Mouse (Mus musculus): ENCODE measurements around the gene Rnaseh2c.

Rnaseh2c gene

DNA sequence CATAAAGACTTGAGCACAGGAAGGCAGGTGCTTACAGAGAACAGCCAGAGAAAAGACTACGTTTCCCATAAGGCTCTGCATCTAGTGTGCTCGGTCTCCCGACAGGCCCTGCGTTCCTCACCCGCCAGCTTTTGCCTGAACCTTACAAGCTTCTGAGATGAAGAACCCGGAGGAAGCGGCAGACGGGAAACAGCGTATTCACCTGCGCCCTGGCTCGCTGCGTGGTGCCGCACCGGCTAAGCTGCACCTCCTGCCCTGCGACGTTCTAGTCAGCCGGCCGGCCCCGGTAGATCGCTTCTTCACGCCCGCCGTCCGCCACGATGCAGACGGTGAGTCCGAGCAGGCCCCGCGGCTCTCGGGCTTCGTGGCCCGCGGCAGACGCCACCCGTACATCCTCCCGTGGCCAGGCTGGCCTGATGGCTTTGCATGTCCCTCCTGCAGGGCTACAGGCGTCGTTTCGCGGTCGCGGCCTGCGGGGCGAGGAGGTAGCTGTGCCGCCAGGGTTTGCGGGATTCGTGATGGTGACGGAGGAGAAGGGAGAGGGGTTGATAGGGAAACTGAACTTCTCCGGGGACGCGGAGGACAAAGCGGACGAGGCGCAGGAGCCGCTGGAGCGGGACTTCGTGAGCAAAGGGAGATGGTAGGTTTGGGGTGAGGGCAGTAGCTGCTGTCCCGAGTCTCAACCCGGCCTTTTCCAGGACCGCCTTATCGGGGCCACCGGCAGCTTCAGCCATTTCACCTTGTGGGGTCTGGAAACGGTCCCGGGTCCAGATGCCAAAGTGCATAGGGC, at the start of gene Rnaseh2c:
TSS of gene Rnaseh2c (plus strand) at position 122 of the 790 bp plus-strand sequence.
- DNase-seq (ENCODE audit: low read depth, low spot score): peak; percentile 67

GRCm38 (mm10) chr19:5553802-5554201, 47.9 kb upstream of the Rnaseh2c start:
- DNase-seq (ENCODE audit: low read depth, low spot score): no peak

DNA sequence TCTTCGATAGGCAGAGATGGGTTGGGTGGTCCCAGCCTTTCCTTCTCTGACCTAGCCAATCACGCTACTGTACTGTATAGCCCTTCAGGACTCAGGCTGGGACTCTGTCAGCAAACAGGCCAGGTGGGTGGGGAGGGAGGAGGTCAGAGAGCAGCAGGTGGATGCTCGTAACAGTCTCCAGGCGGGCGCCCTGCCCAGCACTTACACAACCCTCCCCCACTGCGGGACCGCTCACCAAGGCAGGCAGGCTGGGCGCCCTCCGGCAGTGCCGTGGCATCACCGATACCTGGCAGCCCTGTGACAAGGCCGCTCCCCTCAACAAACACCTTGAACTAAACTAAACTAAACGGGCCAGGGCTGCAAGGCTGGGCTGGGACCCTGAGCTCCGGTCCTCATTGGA, 47.5 kb upstream of the Rnaseh2c start:
- no peak for DNase-seq (ENCODE audit: low read depth, low spot score)

GRCm38 (mm10) chr19:5558169-5558568, 43.5 kb upstream of the Rnaseh2c start:
- no peak for DNase-seq (ENCODE audit: low read depth, low spot score)

DNA sequence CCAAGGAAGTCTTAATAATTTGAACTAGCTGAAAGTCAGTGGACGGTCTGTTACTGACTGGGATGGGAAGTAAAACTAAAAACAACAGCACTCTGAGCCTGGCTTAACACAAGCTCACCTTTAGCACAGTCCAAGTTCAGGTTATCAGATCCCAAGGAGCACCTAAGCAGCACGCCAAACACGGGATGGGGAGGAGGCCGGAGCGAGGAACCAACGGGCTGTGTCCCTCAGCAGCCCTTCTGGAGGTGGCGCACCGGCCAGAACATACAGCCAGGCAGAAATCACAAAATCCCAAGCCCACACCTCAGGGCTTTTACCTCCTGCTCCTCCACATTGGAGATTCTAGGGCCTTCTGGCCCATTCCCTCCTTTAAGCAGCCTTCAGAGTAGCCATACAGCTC, 42.9 kb upstream of the Rnaseh2c start:
- DNase-seq (ENCODE audit: low read depth, low spot score): no peak

GRCm38 (mm10) chr19:5559229-5559628, 42.4 kb upstream of the Rnaseh2c start:
- DNase-seq (ENCODE audit: low read depth, low spot score): no peak

DNA sequence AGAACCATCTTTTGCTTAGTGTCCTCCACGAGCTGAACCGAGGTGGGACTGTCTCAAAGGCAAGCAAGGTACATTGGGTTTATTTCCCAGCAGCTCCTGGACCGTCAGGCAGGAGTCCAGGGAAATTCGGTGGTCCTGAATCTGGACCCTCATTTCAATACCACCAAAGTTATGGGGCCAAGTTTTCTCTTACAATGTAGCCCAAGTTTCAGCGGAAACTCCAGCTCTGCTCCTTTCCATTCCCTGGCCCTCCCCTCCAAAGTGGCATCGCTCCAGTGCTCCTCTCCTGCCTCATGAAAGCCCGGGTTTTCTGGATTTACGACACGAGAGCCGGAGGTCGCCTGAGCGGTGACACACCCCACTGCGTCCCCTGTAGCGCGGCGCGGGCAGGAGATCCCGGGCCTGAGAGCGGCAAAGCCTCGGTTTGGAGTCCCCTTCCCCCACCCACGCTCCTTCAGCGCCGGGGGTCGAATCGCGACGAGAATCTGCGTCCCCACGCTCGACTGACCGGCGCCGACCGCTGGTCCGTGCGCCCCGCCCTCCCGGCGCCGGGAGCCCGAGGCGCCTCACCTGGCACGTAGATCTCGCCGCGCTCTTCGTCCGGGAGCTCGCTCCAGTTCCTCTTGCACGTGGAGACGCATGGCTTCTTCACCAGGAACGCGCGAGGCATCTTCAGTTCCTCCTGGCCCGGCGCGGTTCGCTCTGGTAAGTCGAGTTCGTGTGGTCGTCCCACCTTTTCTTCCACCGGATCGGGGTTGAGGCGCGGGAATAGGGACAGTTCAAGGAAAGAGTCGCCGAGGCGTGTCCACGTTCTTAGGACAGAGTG, 41.8 kb upstream of the Rnaseh2c start:
- no peak for DNase-seq (ENCODE audit: low read depth, low spot score)

GRCm38 (mm10) chr19:5560457-5561041, 41.1 kb upstream of the Rnaseh2c start, which contains the start of gene Ovol1:
Gene Ovol1 (minus strand): TSS chr19:5560646.
- no peak for DNase-seq (ENCODE audit: low read depth, low spot score)

DNA sequence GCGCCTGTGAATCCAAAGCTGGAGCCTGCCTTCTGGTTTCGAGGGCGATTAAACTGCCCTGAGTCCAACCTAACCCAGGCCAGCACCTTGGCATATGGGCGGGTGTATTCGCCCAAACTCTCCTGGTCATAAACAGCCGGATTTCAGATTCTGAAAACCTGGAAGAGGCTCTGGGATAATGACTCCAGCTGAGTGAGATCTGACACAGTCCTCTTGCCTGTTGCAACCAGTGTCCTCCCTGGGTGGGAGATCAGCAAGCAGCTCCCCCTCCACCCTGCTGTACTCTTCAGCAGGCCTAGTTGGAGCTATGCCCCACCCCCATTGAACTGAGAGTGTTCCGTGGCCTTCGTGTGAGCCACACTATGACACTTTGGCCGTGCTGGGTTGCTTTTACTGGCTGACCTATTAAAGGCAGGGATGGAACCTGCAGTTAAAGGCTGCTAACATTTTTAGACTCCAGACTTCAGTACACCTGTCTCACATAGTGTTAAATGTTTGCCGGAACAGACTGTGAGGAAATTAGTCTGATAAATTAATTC, 40.4 kb upstream of the Rnaseh2c start:
- no peak for DNase-seq (ENCODE audit: low read depth, low spot score)

GRCm38 (mm10) chr19:5561886-5562285, 39.8 kb upstream of the Rnaseh2c start:
- DNase-seq (ENCODE audit: low read depth, low spot score): no peak

GRCm38 (mm10) chr19:5562776-5563175, 38.9 kb upstream of the Rnaseh2c start:
- DNase-seq (ENCODE audit: low read depth, low spot score): no peak

GRCm38 (mm10) chr19:5566316-5566715, 35.4 kb upstream of the Rnaseh2c start:
- no peak for DNase-seq (ENCODE audit: low read depth, low spot score)

GRCm38 (mm10) chr19:5567180-5567533, 34.5 kb upstream of the Rnaseh2c start:
- DNase-seq (ENCODE audit: low read depth, low spot score): no peak

- peak; percentile 75 for DNase-seq (ENCODE audit: low read depth, low spot score)
These were observed 33.9 kb upstream of the Rnaseh2c start, which contains the start of gene Ap5b1 for GRCm38 (mm10) chr19:5567534-5568469. Gene Ap5b1 (plus strand): TSS chr19:5568025.

GRCm38 (mm10) chr19:5568470-5569140, 33.1 kb upstream of the Rnaseh2c start:
- peak; percentile 83 for DNase-seq (ENCODE audit: low read depth, low spot score)

DNA sequence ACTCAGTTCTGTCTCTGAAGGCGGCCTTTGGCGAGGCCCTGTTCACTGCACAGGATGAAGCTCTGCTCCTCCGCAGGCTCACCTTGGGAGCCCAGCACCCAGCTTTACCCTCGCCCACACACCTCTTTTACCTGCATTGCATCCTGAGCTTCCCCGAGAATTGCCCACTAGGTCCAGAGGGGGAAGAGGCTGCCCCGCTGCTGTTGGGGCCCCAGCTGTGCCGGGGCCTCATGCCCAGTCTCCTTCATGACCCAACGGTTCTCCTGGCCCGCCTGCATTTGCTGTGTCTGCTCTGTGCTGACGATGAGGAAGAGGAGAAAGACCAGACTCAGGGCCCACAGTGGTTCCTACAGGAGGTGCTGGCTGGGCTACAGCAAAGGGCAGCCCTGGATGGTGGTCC, 32.2 kb upstream of the Rnaseh2c start:
- no peak for DNase-seq (ENCODE audit: low read depth, low spot score)

DNA sequence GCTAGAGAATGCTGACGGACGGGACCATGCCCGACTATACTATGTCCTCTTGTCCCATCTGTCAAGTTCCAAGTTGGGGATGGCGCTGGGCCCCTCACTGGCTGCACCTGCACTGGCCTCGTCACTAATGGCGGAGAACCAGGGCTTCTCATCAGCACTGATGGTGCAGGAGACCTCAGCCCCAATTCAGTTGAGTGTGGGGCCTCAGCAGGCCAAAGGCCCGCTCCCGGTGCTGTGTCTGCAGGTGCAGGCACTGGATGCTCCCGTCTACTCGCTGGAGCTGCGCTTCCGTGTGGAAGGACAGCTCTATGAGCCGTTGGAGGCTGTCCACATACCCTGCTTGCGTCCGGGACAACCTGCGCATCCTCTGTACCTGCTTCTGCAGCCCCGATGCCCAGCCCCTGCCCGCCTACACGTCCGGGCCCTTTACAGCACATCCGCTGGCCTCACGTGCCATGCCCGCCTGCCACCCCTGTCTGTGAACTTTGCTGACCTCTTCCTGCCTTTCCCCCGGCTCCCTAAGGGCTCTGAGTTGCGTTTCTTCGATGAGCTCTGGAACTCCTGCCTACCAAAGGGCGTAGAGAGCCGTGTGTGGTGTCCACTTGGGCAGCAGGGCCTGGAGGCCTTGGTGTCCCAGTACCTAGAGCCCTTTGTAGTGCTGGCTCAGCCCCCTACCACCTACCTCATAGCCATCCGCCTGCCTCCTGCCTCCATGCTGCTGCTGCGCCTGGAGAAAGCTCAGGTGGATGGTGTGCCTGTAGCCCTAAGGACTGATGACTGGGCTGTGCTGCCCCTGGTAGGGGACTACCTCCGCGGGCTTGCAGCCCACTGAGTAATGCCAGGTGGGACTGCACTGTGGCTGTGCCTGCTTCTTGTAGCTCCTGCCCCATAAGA, 31.1 kb upstream of the Rnaseh2c start:
- no peak for DNase-seq (ENCODE audit: low read depth, low spot score)

DNA sequence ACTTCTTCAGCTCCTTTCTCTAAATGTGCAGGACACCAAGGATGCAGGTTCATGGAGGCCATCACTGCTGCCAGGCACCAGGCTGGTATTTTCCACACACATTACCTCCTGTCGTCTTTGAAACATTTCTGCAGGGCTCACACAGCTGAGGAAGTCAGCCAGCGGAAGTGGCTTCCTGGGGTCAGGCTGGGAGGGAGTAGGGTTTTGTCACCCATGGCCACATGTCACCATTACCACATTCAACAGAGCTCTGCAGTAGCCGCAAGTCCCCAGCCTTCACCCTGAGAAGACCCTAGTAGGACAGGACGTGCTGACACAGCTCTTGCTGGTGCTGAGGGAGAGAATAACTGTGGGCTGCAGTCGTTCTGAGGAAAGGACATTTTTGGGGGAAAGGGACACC, 29.8 kb upstream of the Rnaseh2c start:
- no peak for DNase-seq (ENCODE audit: low read depth, low spot score)
